Mouse (Mus musculus): ENCODE results near the gene Slit2. TPM values are rescaled to one million over a fixed set of nuclear protein-coding genes. Genes with fewer than 3 reads are reported as not detected.

Slit2 gene
- polyA plus RNA-seq, 1 experiment = 1.1 TPM

DNA sequence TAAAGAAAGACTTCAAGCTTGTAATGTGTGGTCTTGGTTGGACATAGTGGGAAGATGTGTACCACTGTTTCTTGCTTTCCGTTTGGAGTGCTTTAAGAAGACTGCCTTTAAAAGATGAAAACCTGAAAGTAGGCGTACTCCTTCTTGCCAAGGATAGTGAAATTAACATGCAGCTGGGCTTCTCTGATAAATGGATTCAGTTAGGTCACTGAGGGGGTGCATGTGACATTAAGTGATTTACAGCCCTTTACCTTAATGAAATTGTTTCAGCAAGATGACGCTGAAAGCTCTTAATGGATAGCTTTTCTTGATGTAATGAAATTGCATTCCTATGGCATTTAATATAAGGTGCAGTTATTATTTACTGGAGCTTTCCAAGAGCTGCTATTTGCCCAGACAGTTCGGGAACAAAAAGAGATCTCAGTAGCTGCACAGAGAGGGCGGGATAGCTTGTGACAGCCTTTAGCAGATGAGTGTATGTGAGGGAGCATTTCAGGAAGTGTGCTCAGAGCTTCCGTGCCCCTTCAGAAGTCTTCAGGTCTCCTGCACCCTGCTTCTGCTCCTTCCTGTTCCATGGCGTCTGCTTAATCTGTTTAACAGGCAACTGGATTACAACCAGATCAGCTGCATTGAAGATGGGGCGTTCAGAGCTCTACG lies 198.8 kb downstream of the Slit2 start:
- TF ChIP-seq POLR2A (IDR thresholded peaks at IDR 0.05; ENCODE audit: control insufficient read depth, low read depth, low read length) (no peak), CTCF (IDR thresholded peaks at IDR 0.05; ENCODE audit: control insufficient read depth, insufficient read depth, insufficient replicate concordance, low read depth, low read length) (no peak)

DNA sequence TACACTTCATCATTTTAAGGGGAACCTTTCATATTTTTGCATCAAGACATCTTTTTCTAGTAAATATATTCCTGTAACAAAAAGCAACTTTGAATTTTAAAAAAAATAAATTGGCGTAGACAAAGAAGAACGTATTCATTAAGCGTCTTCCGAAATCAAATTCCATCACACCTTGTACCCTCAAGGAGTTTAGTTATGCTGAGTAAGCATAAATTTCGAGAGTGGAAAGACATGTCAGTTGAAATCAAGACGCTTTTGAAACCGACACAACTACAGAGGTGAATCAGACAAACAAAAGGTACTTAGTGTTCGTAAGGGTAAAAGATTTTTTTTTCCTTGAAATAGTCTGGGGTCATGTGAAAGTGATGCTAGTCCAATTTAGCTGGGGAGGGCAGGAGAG lies 201.4 kb downstream of the Slit2 start:
- no peak for TF ChIP-seq CTCF (IDR thresholded peaks at IDR 0.05; ENCODE audit: control insufficient read depth, insufficient read depth, insufficient replicate concordance, low read depth, low read length)
- TF ChIP-seq POLR2A (IDR thresholded peaks at IDR 0.05; ENCODE audit: control insufficient read depth, low read depth, low read length) = no peak
- H3K36me3 ChIP-seq (ENCODE audit: control insufficient read depth, insufficient read depth, low read length) = no peaks in the 10 kb centered on the region
- no peaks in the 10 kb centered on the region for H3K27me3 ChIP-seq (ENCODE audit: control insufficient read depth, insufficient read depth, low read length)

More for the DNA sequence above, 198.8 kb downstream of the Slit2 start:
- Histone ChIP-seq H3K4me1 (ENCODE audit: control insufficient read depth, insufficient read depth, low read length) (no peaks in the 10 kb centered on the region), H3K4me3 (ENCODE audit: control insufficient read depth, low read depth, low read length) (no peak overlapping the region), H3K27me3 (ENCODE audit: control insufficient read depth, insufficient read depth, low read length) (no peaks in the 10 kb centered on the region), H3K36me3 (ENCODE audit: control insufficient read depth, insufficient read depth, low read length) (no peaks in the 10 kb centered on the region), H3K27ac (ENCODE audit: control insufficient read depth, insufficient read depth, low read depth, low read length) (no peak overlapping the region)

DNA sequence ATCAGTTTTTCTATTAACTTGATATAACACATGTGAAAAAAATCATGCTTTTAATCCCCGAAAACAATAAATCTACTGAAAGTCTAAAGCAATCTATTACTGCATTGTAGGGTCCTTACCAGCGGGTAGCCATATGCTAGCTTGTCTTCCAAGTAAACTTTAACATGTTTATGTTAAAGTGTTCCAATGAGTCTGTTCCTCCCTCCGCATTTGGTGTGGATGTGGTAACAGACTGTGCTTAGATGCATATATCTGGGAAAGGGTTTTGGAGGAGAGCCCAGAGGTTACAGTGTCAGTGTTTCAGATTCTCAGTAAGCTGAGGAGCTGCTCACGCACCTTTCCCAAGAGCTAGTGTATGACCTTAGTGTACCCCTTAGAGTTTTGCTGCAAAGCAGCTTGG lies 204.9 kb downstream of the Slit2 start:
- H3K27me3 ChIP-seq (ENCODE audit: control insufficient read depth, insufficient read depth, low read length) = no peaks in the 10 kb centered on the region
- H3K36me3 ChIP-seq (ENCODE audit: control insufficient read depth, insufficient read depth, low read length) = no peaks in the 10 kb centered on the region
- TF ChIP-seq CTCF (IDR thresholded peaks at IDR 0.05; ENCODE audit: control insufficient read depth, insufficient read depth, insufficient replicate concordance, low read depth, low read length) (no peak), POLR2A (IDR thresholded peaks at IDR 0.05; ENCODE audit: control insufficient read depth, low read depth, low read length) (no peak)
- H3K4me1 ChIP-seq (ENCODE audit: control insufficient read depth, insufficient read depth, low read length) = no peaks in the 10 kb centered on the region
- no peak overlapping the region for H3K4me3 ChIP-seq (ENCODE audit: control insufficient read depth, low read depth, low read length)
- H3K27ac ChIP-seq (ENCODE audit: control insufficient read depth, insufficient read depth, low read depth, low read length) = no peak overlapping the region

More for the DNA sequence above, 201.4 kb downstream of the Slit2 start:
- H3K4me1 ChIP-seq (ENCODE audit: control insufficient read depth, insufficient read depth, low read length) = no peaks in the 10 kb centered on the region
- no peak overlapping the region for H3K4me3 ChIP-seq (ENCODE audit: control insufficient read depth, low read depth, low read length)
- no peak overlapping the region for H3K27ac ChIP-seq (ENCODE audit: control insufficient read depth, insufficient read depth, low read depth, low read length)

DNA sequence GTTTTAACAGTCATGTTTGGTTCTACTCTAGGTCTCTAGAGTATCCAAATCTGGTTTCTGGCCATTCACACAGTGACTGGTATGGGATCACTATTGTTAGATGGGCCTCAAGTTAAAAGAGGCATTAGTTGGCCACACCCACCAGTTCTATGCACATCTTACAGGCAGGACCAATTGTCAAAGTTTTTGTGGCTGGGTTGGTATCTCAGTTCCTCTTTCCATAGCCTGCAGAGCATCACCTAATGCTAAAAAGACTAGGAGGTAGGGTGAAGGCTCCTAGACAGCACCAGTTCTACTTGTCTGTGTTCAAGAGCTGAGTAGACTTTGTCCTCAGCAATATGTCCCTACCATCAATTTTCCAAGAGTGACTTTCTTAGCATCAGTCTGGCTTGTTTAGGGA lies 216.4 kb downstream of the Slit2 start:
- Histone ChIP-seq H3K4me1 (ENCODE audit: control insufficient read depth, insufficient read depth, low read length) (no peaks in the 10 kb centered on the region), H3K27ac (ENCODE audit: control insufficient read depth, insufficient read depth, low read depth, low read length) (no peak overlapping the region), H3K27me3 (ENCODE audit: control insufficient read depth, insufficient read depth, low read length) (no peaks in the 10 kb centered on the region), H3K4me3 (ENCODE audit: control insufficient read depth, low read depth, low read length) (no peak overlapping the region), H3K36me3 (ENCODE audit: control insufficient read depth, insufficient read depth, low read length) (no peaks in the 10 kb centered on the region)
- TF ChIP-seq POLR2A (IDR thresholded peaks at IDR 0.05; ENCODE audit: control insufficient read depth, low read depth, low read length) (no peak), CTCF (IDR thresholded peaks at IDR 0.05; ENCODE audit: control insufficient read depth, insufficient read depth, insufficient replicate concordance, low read depth, low read length) (no peak)

DNA sequence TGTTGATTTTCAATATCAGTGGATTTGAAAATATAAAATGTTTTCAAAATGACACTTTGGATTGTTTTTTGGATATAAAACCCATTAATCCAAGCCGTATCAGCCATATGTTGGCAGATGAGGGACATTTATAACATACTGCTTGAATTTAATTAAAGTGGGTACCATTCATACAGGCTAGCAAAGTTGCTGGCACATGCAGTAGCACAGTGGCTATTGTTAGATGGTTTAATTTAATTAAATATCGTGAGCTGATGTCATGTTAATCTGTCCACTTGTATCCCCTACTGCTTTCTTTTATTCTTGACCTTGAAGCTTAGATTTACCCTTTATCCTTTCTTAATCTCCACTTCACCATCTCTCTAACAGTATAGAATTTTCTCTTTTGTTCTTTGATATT lies 232.3 kb downstream of the Slit2 start:
- Histone ChIP-seq H3K27me3 (ENCODE audit: control insufficient read depth, insufficient read depth, low read length) (no peaks in the 10 kb centered on the region), H3K4me1 (ENCODE audit: control insufficient read depth, insufficient read depth, low read length) (no peaks in the 10 kb centered on the region), H3K27ac (ENCODE audit: control insufficient read depth, insufficient read depth, low read depth, low read length) (no peak overlapping the region), H3K4me3 (ENCODE audit: control insufficient read depth, low read depth, low read length) (no peak overlapping the region), H3K36me3 (ENCODE audit: control insufficient read depth, insufficient read depth, low read length) (no peaks in the 10 kb centered on the region)
- TF ChIP-seq CTCF (IDR thresholded peaks at IDR 0.05; ENCODE audit: control insufficient read depth, insufficient read depth, insufficient replicate concordance, low read depth, low read length) (no peak), POLR2A (IDR thresholded peaks at IDR 0.05; ENCODE audit: control insufficient read depth, low read depth, low read length) (no peak)

DNA sequence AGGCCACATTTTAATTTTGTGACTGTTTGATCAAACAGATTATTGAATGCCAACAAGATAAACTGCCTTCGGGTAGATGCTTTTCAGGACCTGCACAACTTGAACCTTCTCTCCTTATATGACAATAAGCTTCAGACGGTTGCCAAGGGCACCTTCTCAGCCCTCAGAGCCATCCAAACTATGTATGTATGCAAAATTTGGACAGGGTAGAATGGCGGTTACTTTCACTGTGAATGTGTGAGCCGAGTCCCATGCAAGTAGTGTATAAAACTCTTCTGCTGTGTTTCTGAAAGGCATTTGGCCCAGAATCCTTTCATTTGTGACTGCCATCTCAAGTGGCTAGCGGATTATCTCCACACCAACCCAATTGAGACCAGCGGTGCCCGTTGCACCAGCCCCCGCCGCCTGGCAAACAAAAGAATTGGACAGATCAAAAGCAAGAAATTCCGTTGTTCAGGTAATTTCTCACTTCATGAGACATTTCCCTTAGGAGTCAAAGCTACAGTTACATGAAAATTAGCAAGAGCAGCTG lies 236.8 kb downstream of the Slit2 start:
- no peaks in the 10 kb centered on the region for H3K36me3 ChIP-seq (ENCODE audit: control insufficient read depth, insufficient read depth, low read length)
- H3K4me1 ChIP-seq (ENCODE audit: control insufficient read depth, insufficient read depth, low read length) = no peaks in the 10 kb centered on the region
- no peak overlapping the region for H3K4me3 ChIP-seq (ENCODE audit: control insufficient read depth, low read depth, low read length)
- no peak for TF ChIP-seq POLR2A (IDR thresholded peaks at IDR 0.05; ENCODE audit: control insufficient read depth, low read depth, low read length)
- TF ChIP-seq CTCF (IDR thresholded peaks at IDR 0.05; ENCODE audit: control insufficient read depth, insufficient read depth, insufficient replicate concordance, low read depth, low read length) = no peak
- H3K27me3 ChIP-seq (ENCODE audit: control insufficient read depth, insufficient read depth, low read length) = no peaks in the 10 kb centered on the region
- no peak overlapping the region for H3K27ac ChIP-seq (ENCODE audit: control insufficient read depth, insufficient read depth, low read depth, low read length)

DNA sequence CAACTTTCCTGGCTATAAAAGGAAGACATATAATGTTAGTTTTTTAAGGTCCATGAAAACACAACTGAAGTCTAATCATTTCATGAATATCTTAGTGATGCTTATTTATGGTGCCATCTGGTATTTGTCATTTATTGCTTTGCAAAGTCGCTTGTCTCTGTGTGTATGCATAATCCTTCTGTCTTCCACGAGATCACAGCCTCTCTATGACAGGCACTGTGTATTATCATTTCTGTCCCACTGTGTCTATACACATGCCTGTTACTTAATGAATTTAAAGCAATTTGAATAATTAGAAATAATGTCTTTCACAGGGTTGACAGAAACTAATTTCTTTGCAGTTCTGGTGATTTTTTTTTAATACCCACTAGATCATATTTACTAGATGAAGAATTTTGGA lies 242.6 kb downstream of the Slit2 start:
- Histone ChIP-seq H3K27me3 (ENCODE audit: control insufficient read depth, insufficient read depth, low read length) (no peaks in the 10 kb centered on the region), H3K36me3 (ENCODE audit: control insufficient read depth, insufficient read depth, low read length) (no peaks in the 10 kb centered on the region), H3K27ac (ENCODE audit: control insufficient read depth, insufficient read depth, low read depth, low read length) (no peak overlapping the region), H3K4me1 (ENCODE audit: control insufficient read depth, insufficient read depth, low read length) (no peaks in the 10 kb centered on the region), H3K4me3 (ENCODE audit: control insufficient read depth, low read depth, low read length) (no peak overlapping the region)
- TF ChIP-seq CTCF (IDR thresholded peaks at IDR 0.05; ENCODE audit: control insufficient read depth, insufficient read depth, insufficient replicate concordance, low read depth, low read length) = no peak
- TF ChIP-seq POLR2A (IDR thresholded peaks at IDR 0.05; ENCODE audit: control insufficient read depth, low read depth, low read length) = no peak

Data from testis, adult 2 months (tissue).